Mouse (Mus musculus): ENCODE data around the gene Lamtor3.
A peak's percentile ranks its signal among the peaks of the same experiment; 100 is the strongest.
"Not testable (repeated sequence)": the region's sequence is repeated elsewhere in the genome, so short reads cannot be mapped to it uniquely, and the experiment has no call there.

Lamtor3 gene

GRCm38 (mm10) chr3:137961736-137962385 lies 43.6 kb downstream of the Lamtor3 start:
- Histone ChIP-seq H3K9me3 (ENCODE audit: low read length) (no peaks in the 10 kb centered on the region), H3K4me3 (replicated peaks; ENCODE audit: low read length) (no peak overlapping the region), H3K4me1 (replicated peaks; ENCODE audit: low read depth, low read length) (peaks cover 11% of the 10 kb centered on the region), H3K36me3 (ENCODE audit: insufficient read depth, low read length) (peaks cover 71% of the 10 kb centered on the region), H3K27me3 (ENCODE audit: insufficient read depth, low read length) (no peaks in the 10 kb centered on the region)
- TF ChIP-seq POU5F1 (IDR thresholded peaks at IDR 0.05; ENCODE audit: borderline replicate concordance, low read length) (no peak), NANOG (IDR thresholded peaks at IDR 0.05; ENCODE audit: borderline replicate concordance, low read length) (no peak), CTCF (conservative IDR thresholded peaks at IDR 0.05; ENCODE audit: low read length) (no peak)

DNA sequence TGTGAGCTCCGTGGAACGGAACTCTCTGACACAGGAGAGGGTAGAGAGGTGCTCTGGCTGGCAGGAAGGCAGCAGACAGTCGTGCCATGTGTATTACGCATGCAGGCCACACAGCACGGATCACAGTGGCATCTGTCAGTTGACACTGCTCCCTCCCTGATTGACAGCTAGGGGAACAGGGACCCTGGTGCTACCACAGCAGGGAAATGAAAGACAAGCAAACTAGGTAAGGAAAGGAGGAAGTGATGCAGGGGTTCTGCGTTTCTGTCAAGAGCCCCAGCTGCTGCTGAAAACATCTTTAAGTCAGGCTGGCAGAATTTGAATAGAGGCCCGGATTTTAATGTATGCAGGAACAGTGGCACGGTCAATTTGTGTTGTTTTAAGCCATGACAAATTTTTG lies 45.2 kb downstream of the Lamtor3 start:
- Histone ChIP-seq H3K4me3 (replicated peaks; ENCODE audit: low read length) (no peak overlapping the region), H3K4me1 (replicated peaks; ENCODE audit: low read depth, low read length) (peaks cover 20% of the 10 kb centered on the region), H3K27me3 (ENCODE audit: insufficient read depth, low read length) (no peaks in the 10 kb centered on the region), H3K36me3 (ENCODE audit: insufficient read depth, low read length) (peaks cover 70% of the 10 kb centered on the region), H3K9me3 (ENCODE audit: low read length) (no peaks in the 10 kb centered on the region)
- no peak for TF ChIP-seq POU5F1 (IDR thresholded peaks at IDR 0.05; ENCODE audit: borderline replicate concordance, low read length)
- TF ChIP-seq NANOG (IDR thresholded peaks at IDR 0.05; ENCODE audit: borderline replicate concordance, low read length): no peak

- H3K36me3 ChIP-seq (ENCODE audit: insufficient read depth, low read length): peaks cover 68% of the 10 kb centered on the region
- not testable (repeated sequence) for H3K9me3 ChIP-seq (ENCODE audit: low read length); H3K4me3 ChIP-seq (replicated peaks; ENCODE audit: low read length); H3K27me3 ChIP-seq (ENCODE audit: insufficient read depth, low read length)
- peaks cover 25% of the 10 kb centered on the region for H3K4me1 ChIP-seq (replicated peaks; ENCODE audit: low read depth, low read length)
Observed at GRCm38 (mm10) chr3:137964014-137964413, 45.7 kb downstream of the Lamtor3 start.

- TF ChIP-seq CTCF (conservative IDR thresholded peaks at IDR 0.05; ENCODE audit: low read length): no peak
- no peak for TF ChIP-seq POU5F1 (IDR thresholded peaks at IDR 0.05; ENCODE audit: borderline replicate concordance, low read length)
- TF ChIP-seq NANOG (IDR thresholded peaks at IDR 0.05; ENCODE audit: borderline replicate concordance, low read length): no peak
- no peaks in the 10 kb centered on the region for H3K9me3 ChIP-seq (ENCODE audit: low read length)
- H3K36me3 ChIP-seq (ENCODE audit: insufficient read depth, low read length): peaks cover 37% of the 10 kb centered on the region
- H3K4me1 ChIP-seq (replicated peaks; ENCODE audit: low read depth, low read length): peaks cover 54% of the 10 kb centered on the region
- H3K27me3 ChIP-seq (ENCODE audit: insufficient read depth, low read length): no peaks in the 10 kb centered on the region
- peak overlapping the region; percentile 53 for H3K4me3 ChIP-seq (replicated peaks; ENCODE audit: low read length)
Observed at GRCm38 (mm10) chr3:137968105-137968819, 50.0 kb downstream of the Lamtor3 start.

- peak overlapping the region; percentile 53 for H3K4me3 ChIP-seq (replicated peaks; ENCODE audit: low read length)
- TF ChIP-seq POU5F1 (IDR thresholded peaks at IDR 0.05; ENCODE audit: borderline replicate concordance, low read length) (no peak), NANOG (IDR thresholded peaks at IDR 0.05; ENCODE audit: borderline replicate concordance, low read length) (no peak), CTCF (conservative IDR thresholded peaks at IDR 0.05; ENCODE audit: low read length) (no peak)
- H3K27me3 ChIP-seq (ENCODE audit: insufficient read depth, low read length): no peaks in the 10 kb centered on the region
- H3K36me3 ChIP-seq (ENCODE audit: insufficient read depth, low read length): peaks cover 30% of the 10 kb centered on the region
- no peaks in the 10 kb centered on the region for H3K9me3 ChIP-seq (ENCODE audit: low read length)
- peaks cover 60% of the 10 kb centered on the region for H3K4me1 ChIP-seq (replicated peaks; ENCODE audit: low read depth, low read length)
Observed at GRCm38 (mm10) chr3:137968820-137969486, 50.6 kb downstream of the Lamtor3 start.

GRCm38 (mm10) chr3:137969951-137970350 lies 51.6 kb downstream of the Lamtor3 start:
- no peaks in the 10 kb centered on the region for H3K27me3 ChIP-seq (ENCODE audit: insufficient read depth, low read length)
- TF ChIP-seq CTCF (conservative IDR thresholded peaks at IDR 0.05; ENCODE audit: low read length) (no peak), NANOG (IDR thresholded peaks at IDR 0.05; ENCODE audit: borderline replicate concordance, low read length) (no peak), POU5F1 (IDR thresholded peaks at IDR 0.05; ENCODE audit: borderline replicate concordance, low read length) (no peak)
- no peaks in the 10 kb centered on the region for H3K9me3 ChIP-seq (ENCODE audit: low read length)

GRCm38 (mm10) chr3:137972224-137972623 lies 53.9 kb downstream of the Lamtor3 start:
- Histone ChIP-seq H3K4me1 (replicated peaks; ENCODE audit: low read depth, low read length) (peaks cover 90% of the 10 kb centered on the region), H3K27me3 (ENCODE audit: insufficient read depth, low read length) (no peaks in the 10 kb centered on the region), H3K36me3 (ENCODE audit: insufficient read depth, low read length) (peaks cover 7% of the 10 kb centered on the region), H3K4me3 (replicated peaks; ENCODE audit: low read length) (no peak overlapping the region), H3K9me3 (ENCODE audit: low read length) (no peaks in the 10 kb centered on the region)
- no peak for TF ChIP-seq CTCF (conservative IDR thresholded peaks at IDR 0.05; ENCODE audit: low read length)
- no peak for TF ChIP-seq POU5F1 (IDR thresholded peaks at IDR 0.05; ENCODE audit: borderline replicate concordance, low read length)
- TF ChIP-seq NANOG (IDR thresholded peaks at IDR 0.05; ENCODE audit: borderline replicate concordance, low read length): no peak

More at GRCm38 (mm10) chr3:137969951-137970350, 51.6 kb downstream of the Lamtor3 start:
- Histone ChIP-seq H3K4me3 (replicated peaks; ENCODE audit: low read length) (peak overlapping the region; percentile 65), H3K36me3 (ENCODE audit: insufficient read depth, low read length) (peaks cover 25% of the 10 kb centered on the region), H3K4me1 (replicated peaks; ENCODE audit: low read depth, low read length) (peaks cover 70% of the 10 kb centered on the region)

- H3K36me3 ChIP-seq (ENCODE audit: insufficient read depth, low read length): no peaks in the 10 kb centered on the region
- no peaks in the 10 kb centered on the region for H3K27me3 ChIP-seq (ENCODE audit: insufficient read depth, low read length)
- no peak overlapping the region for H3K4me3 ChIP-seq (replicated peaks; ENCODE audit: low read length)
- H3K9me3 ChIP-seq (ENCODE audit: low read length): no peaks in the 10 kb centered on the region
- H3K4me1 ChIP-seq (replicated peaks; ENCODE audit: low read depth, low read length): peaks cover 94% of the 10 kb centered on the region
- no peak for TF ChIP-seq NANOG (IDR thresholded peaks at IDR 0.05; ENCODE audit: borderline replicate concordance, low read length)
- TF ChIP-seq POU5F1 (IDR thresholded peaks at IDR 0.05; ENCODE audit: borderline replicate concordance, low read length): no peak
- no peak for TF ChIP-seq CTCF (conservative IDR thresholded peaks at IDR 0.05; ENCODE audit: low read length)
Observed at GRCm38 (mm10) chr3:137972989-137973388, 54.7 kb downstream of the Lamtor3 start.
